Mouse (Mus musculus): ENCODE measurements around the gene Apol9a. TPM values are rescaled to one million over a fixed set of nuclear protein-coding genes. Genes with fewer than 3 reads are reported as not detected.
"Not testable (repeated sequence)": the region's sequence is repeated elsewhere in the genome, so short reads cannot be mapped to it uniquely, and the experiment has no call there.

The Apol9a gene
- polyA plus RNA-seq (2015; fragmentation: Nextera tagmentation; extraction: Ambion mirVana), result 26.2 and 33.1 TPM in 2 replicates

- not testable (repeated sequence) for H3K4me2 ChIP-seq (replicated peaks; ENCODE audit: low read depth); H3K9me3 ChIP-seq (ENCODE audit: control insufficient read depth); H3K27ac ChIP-seq (ENCODE audit: low read depth, low read length); H3K4me1 ChIP-seq (replicated peaks; ENCODE audit: control insufficient read depth, insufficient read depth, low read length); H3K36me3 ChIP-seq (ENCODE audit: control insufficient read depth, insufficient read depth); H3K27me3 ChIP-seq (replicated peaks; ENCODE audit: control insufficient read depth, insufficient read depth, low read length); H3K4me3 ChIP-seq (ENCODE audit: low read depth, low read length); H3K9ac ChIP-seq (ENCODE audit: low read depth, low read length)
- WGBS, result 33% methylated on average over 1 of the region's 4 CpGs
- peak; percentile 63 for ATAC-seq
These were observed at the start of gene Apol9a for GRCm38 (mm10) chr15:77411035-77411434. Gene Apol9a (minus strand): TSS chr15:77411135.

GRCm38 (mm10) chr15:77449927-77450326 is 39.0 kb upstream of the Apol9a start:
- H3K27me3 ChIP-seq (replicated peaks; ENCODE audit: control insufficient read depth, insufficient read depth, low read length); H3K9ac ChIP-seq (ENCODE audit: low read depth, low read length); H3K9me3 ChIP-seq (ENCODE audit: control insufficient read depth); H3K27ac ChIP-seq (ENCODE audit: low read depth, low read length); H3K36me3 ChIP-seq (ENCODE audit: control insufficient read depth, insufficient read depth); H3K4me2 ChIP-seq (replicated peaks; ENCODE audit: low read depth); H3K4me3 ChIP-seq (ENCODE audit: low read depth, low read length); H3K4me1 ChIP-seq (replicated peaks; ENCODE audit: control insufficient read depth, insufficient read depth, low read length); ATAC-seq: not testable (repeated sequence)
- 51% methylated on average over 10 of the region's 10 CpGs for WGBS
- TF ChIP-seq CTCF (IDR thresholded peaks at IDR 0.05; ENCODE audit: low read depth), result peak; percentile 74

GRCm38 (mm10) chr15:77447392-77447791 is 36.5 kb upstream of the Apol9a start, which contains the start of gene Apol7b:
Gene Apol7b (minus strand): TSS chr15:77447492.
- H3K9ac ChIP-seq (ENCODE audit: low read depth, low read length); H3K4me2 ChIP-seq (replicated peaks; ENCODE audit: low read depth); H3K27me3 ChIP-seq (replicated peaks; ENCODE audit: control insufficient read depth, insufficient read depth, low read length); H3K27ac ChIP-seq (ENCODE audit: low read depth, low read length); H3K4me3 ChIP-seq (ENCODE audit: low read depth, low read length); ATAC-seq; H3K4me1 ChIP-seq (replicated peaks; ENCODE audit: control insufficient read depth, insufficient read depth, low read length); H3K9me3 ChIP-seq (ENCODE audit: control insufficient read depth); H3K36me3 ChIP-seq (ENCODE audit: control insufficient read depth, insufficient read depth): not testable (repeated sequence)
- WGBS, result 92% methylated on average over 2 of the region's 2 CpGs

- not testable (repeated sequence) for H3K9me3 ChIP-seq (ENCODE audit: control insufficient read depth); H3K36me3 ChIP-seq (ENCODE audit: control insufficient read depth, insufficient read depth); H3K27me3 ChIP-seq (replicated peaks; ENCODE audit: control insufficient read depth, insufficient read depth, low read length); H3K9ac ChIP-seq (ENCODE audit: low read depth, low read length); H3K4me1 ChIP-seq (replicated peaks; ENCODE audit: control insufficient read depth, insufficient read depth, low read length); H3K27ac ChIP-seq (ENCODE audit: low read depth, low read length); H3K4me2 ChIP-seq (replicated peaks; ENCODE audit: low read depth); H3K4me3 ChIP-seq (ENCODE audit: low read depth, low read length)
- ATAC-seq, result peak; percentile 53
- WGBS, result 50% methylated on average over 1 of the region's 1 CpGs
These were observed 34.7 kb upstream of the Apol9a start for GRCm38 (mm10) chr15:77445668-77446067.

- 80% methylated on average over 7 of the region's 8 CpGs for WGBS
- not testable (repeated sequence) for H3K27me3 ChIP-seq (replicated peaks; ENCODE audit: control insufficient read depth, insufficient read depth, low read length); ATAC-seq
These were observed 33.8 kb upstream of the Apol9a start for GRCm38 (mm10) chr15:77444746-77445145.

GRCm38 (mm10) chr15:77428690-77429448 is 17.9 kb upstream of the Apol9a start:
- H3K9ac ChIP-seq (ENCODE audit: low read depth, low read length); H3K27me3 ChIP-seq (replicated peaks; ENCODE audit: control insufficient read depth, insufficient read depth, low read length); H3K9me3 ChIP-seq (ENCODE audit: control insufficient read depth); H3K4me2 ChIP-seq (replicated peaks; ENCODE audit: low read depth); H3K27ac ChIP-seq (ENCODE audit: low read depth, low read length); H3K36me3 ChIP-seq (ENCODE audit: control insufficient read depth, insufficient read depth); H3K4me1 ChIP-seq (replicated peaks; ENCODE audit: control insufficient read depth, insufficient read depth, low read length); H3K4me3 ChIP-seq (ENCODE audit: low read depth, low read length): not testable (repeated sequence)
- ATAC-seq, result peak; percentile 77
- 33% methylated on average over 9 of the region's 10 CpGs for WGBS

More at GRCm38 (mm10) chr15:77444746-77445145, 33.8 kb upstream of the Apol9a start:
- H3K9ac ChIP-seq (ENCODE audit: low read depth, low read length); H3K9me3 ChIP-seq (ENCODE audit: control insufficient read depth); H3K27ac ChIP-seq (ENCODE audit: low read depth, low read length); H3K4me3 ChIP-seq (ENCODE audit: low read depth, low read length); H3K36me3 ChIP-seq (ENCODE audit: control insufficient read depth, insufficient read depth); H3K4me1 ChIP-seq (replicated peaks; ENCODE audit: control insufficient read depth, insufficient read depth, low read length); H3K4me2 ChIP-seq (replicated peaks; ENCODE audit: low read depth): not testable (repeated sequence)

GRCm38 (mm10) chr15:77422925-77423324 is 12.0 kb upstream of the Apol9a start:
- H3K27me3 ChIP-seq (replicated peaks; ENCODE audit: control insufficient read depth, insufficient read depth, low read length); H3K4me3 ChIP-seq (ENCODE audit: low read depth, low read length); H3K9ac ChIP-seq (ENCODE audit: low read depth, low read length); H3K4me2 ChIP-seq (replicated peaks; ENCODE audit: low read depth); H3K4me1 ChIP-seq (replicated peaks; ENCODE audit: control insufficient read depth, insufficient read depth, low read length); H3K9me3 ChIP-seq (ENCODE audit: control insufficient read depth); H3K36me3 ChIP-seq (ENCODE audit: control insufficient read depth, insufficient read depth); H3K27ac ChIP-seq (ENCODE audit: low read depth, low read length); ATAC-seq: not testable (repeated sequence)
- WGBS, result 73% methylated on average over 3 of the region's 7 CpGs

GRCm38 (mm10) chr15:77419657-77420056 is 8.7 kb upstream of the Apol9a start:
- not testable (repeated sequence) for ATAC-seq; H3K9ac ChIP-seq (ENCODE audit: low read depth, low read length); H3K27ac ChIP-seq (ENCODE audit: low read depth, low read length); H3K9me3 ChIP-seq (ENCODE audit: control insufficient read depth); H3K36me3 ChIP-seq (ENCODE audit: control insufficient read depth, insufficient read depth); H3K4me2 ChIP-seq (replicated peaks; ENCODE audit: low read depth); H3K4me1 ChIP-seq (replicated peaks; ENCODE audit: control insufficient read depth, insufficient read depth, low read length); H3K27me3 ChIP-seq (replicated peaks; ENCODE audit: control insufficient read depth, insufficient read depth, low read length); H3K4me3 ChIP-seq (ENCODE audit: low read depth, low read length)
- no CpG with 5 or more reads among the region's 3 CpGs for WGBS

GRCm38 (mm10) chr15:77416655-77417333 is 5.9 kb upstream of the Apol9a start:
- ATAC-seq, result not testable (repeated sequence)

More at GRCm38 (mm10) chr15:77416655-77417333, 5.9 kb upstream of the Apol9a start:
- H3K9ac ChIP-seq (ENCODE audit: low read depth, low read length); H3K9me3 ChIP-seq (ENCODE audit: control insufficient read depth); H3K4me2 ChIP-seq (replicated peaks; ENCODE audit: low read depth); H3K36me3 ChIP-seq (ENCODE audit: control insufficient read depth, insufficient read depth); H3K4me1 ChIP-seq (replicated peaks; ENCODE audit: control insufficient read depth, insufficient read depth, low read length); H3K27me3 ChIP-seq (replicated peaks; ENCODE audit: control insufficient read depth, insufficient read depth, low read length); H3K4me3 ChIP-seq (ENCODE audit: low read depth, low read length); H3K27ac ChIP-seq (ENCODE audit: low read depth, low read length): not testable (repeated sequence)
- 21% methylated on average over 2 of the region's 10 CpGs for WGBS
